Mouse (Mus musculus): ENCODE measurements at regions not wholly inside any gene's neighbourhood (a gene's known extent, or its start where the extent isn't known, plus 50 kb on each side); places are given as distances from the start of the nearest gene placed in this dataset.
"Not testable (repeated sequence)": the region's sequence is repeated elsewhere in the genome, so short reads cannot be mapped to it uniquely, and the experiment has no call there.

DNA sequence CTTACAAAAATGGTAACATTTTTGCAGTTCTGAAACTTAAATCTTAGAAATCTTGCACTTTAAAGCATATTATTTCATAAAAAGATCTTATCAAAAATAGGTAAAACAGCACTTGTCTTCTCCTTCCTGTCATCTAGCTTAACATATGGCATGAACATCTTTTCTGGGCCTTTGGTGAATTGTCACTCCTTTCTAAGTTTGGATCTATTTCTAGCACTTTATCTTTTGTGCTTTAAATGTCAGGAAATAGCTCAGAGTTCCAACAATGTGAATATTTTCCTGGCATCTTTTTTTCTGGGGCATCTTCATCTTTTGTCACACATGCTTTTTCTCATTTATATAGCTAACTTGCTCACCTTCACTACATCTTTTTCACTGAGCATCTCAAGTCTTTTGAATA is 527.4 kb upstream of the Gm5150 start:
- DNase-seq: no peak

DNA sequence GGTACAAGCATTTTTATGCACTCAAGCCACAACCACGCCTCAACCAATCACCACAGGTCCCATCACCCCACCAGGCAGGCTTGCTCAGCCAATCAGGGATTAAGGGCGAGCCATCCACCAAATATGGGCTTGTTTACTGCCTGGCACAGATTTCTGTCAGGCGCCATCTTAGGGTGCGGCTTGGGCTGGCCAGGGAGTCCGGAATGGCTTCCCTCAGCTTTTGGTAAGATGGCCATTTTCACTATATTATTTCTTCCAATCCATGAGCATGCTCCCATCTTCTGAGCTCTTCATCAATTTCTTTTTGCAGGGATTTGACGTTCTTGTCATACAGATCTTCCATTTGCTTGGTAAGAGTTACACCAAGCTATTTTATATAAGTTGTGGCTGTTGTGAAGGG is 521.3 kb upstream of the Gm5150 start:
- not testable (repeated sequence) for DNase-seq

DNA sequence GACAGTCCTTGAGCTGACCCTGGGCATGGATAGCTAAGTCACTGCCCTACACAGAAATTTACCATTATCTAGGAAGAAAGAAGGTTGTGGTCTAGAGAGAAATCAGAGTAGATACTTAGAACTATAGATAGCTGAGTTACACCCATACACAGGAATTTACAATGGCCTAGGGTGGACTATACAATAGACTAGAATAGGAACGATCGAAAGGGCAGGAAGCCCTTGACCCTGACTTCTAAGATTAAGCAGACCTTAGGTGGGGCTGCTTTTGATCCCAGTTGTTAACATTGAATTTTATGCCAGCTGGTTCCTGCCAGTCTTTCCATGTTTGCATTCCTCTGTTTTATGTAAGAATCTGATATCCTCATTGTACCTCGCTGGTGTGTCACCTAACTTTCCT is 482.2 kb upstream of the Gm5150 start:
- DNase-seq: not testable (repeated sequence)

DNA sequence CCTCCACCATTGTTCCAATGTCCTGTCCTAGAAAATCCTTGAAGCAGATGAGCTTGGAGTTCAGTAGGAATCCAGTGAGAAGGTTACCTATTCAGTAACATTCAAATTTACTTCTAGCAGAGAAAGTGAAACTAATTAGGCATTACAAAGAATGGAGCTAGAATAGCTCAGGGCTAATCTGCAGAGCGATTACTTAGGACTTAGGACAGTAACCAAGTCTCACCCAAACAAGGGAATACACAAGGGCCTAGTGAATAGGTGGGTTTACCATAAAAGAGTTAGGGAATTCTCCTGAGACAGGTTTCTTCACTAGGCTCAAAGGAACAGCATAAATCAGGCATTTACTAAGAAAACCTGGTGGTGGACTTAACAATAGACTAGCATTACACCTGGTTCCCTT is 476.5 kb upstream of the Gm5150 start:
- no peak for DNase-seq

DNA sequence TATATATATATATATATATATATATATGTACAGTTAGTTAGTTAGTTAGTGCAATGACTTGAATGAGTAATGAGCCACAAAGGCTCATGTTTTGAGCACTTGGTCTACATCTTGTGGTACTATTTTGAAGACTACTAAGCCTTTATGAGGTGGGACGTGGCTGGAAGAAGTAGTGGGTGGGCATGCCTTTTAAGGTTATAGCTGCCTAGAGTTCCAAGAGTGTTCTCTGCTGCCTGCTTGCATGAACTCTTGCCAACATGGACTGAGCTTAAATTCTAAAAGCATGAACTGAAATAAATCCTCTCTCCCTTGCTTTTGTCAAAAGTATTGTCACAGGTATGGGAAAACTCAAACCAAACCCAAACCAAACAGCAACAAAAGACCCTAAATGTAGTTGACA is 465.1 kb upstream of the Gm5150 start:
- DNase-seq: no peak

DNA sequence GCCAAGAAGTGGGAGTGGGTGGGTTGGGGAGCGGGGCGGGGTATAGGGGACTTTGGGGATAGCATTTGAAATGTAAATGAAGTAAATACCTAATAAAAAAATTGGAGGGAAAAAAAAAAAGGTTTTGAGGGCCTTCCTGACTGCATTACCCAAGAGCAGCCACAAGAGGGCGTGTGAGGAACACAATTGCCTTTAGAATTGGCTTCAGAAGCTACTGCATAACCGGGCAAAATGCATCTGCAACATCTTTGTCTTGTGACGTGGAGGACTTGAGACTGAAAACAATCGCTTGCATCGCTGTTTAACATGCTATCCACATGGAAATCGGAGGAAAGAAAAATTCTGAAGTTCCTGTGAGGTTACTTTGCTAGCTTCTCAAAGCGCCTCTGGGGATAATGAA is 460.2 kb upstream of the Gm5150 start:
- peak; percentile 57 to 64 for DNase-seq

DNA sequence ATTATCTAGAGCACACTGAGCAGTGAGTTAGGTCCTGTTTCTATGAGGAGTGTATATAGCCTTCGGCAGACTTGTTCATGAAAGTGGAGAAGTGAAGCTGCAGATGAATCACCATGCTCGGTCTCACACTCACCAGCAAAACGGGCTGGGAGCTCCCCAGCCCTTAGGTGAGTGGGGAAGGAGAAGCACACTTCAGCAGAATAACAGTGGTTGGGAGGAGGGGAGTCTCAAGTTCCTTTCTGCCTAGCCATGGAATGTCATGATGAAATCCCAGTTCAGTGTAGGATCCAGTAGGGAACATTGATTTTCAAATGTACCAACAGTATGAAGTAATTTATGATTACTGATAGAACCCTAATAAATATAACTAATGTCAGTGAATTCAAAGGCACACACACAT is 459.1 kb upstream of the Gm5150 start:
- no peak for DNase-seq

DNA sequence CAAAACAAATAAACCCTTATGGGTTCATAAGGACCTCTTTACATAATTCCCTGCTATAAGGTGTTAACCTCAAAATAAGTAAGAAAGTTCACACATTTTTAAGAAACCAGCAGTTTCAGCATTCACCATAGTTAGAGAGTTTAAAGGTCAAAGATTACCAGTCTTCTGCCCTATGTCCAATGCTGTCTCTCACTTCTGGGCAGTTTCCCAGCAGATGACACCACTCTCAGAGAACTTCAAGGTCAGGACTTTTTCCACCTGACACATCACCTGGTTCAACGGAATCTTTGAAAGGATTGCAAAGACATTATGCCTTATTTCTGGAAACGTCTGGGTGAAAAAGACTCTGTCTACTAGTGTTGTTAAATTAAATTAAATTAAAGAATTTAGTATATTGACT is 458.1 kb upstream of the Gm5150 start:
- no peak for DNase-seq

DNA sequence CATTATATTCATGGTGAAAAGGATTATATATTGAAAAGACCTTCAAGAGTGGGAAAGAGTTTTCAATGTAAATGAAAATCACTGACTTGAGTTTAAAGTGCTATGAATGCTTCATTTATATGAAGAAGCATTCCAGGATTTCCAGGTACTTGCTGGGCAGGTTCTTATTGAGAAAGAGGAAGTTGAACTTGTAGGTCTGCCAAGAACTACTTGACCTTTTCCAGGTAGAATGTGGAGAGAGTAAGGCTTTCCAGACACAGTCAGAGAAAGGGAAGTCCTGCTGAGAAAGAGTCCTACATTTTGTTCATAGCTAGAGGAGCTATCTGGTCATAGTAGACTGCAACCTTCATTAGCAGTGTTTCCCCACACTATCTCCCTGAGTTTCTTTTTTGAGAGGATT is 426.8 kb upstream of the Gm5150 start:
- DNase-seq: no peak

DNA sequence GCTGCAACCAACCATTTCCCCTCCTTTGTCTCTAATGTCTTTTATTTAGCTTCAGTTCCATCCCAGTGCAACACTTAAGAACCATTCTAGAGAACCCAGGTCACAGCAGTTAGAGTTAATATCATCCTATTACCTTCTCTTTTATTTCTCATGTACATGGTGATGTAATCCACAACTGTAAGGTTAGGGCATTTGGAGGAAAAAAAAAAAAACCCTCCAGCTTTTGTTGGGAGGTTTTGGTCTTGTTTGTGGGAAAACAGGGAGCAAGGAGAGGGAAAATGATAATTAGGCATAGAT is 425.5 kb upstream of the Gm5150 start:
- DNase-seq: no peak

DNA sequence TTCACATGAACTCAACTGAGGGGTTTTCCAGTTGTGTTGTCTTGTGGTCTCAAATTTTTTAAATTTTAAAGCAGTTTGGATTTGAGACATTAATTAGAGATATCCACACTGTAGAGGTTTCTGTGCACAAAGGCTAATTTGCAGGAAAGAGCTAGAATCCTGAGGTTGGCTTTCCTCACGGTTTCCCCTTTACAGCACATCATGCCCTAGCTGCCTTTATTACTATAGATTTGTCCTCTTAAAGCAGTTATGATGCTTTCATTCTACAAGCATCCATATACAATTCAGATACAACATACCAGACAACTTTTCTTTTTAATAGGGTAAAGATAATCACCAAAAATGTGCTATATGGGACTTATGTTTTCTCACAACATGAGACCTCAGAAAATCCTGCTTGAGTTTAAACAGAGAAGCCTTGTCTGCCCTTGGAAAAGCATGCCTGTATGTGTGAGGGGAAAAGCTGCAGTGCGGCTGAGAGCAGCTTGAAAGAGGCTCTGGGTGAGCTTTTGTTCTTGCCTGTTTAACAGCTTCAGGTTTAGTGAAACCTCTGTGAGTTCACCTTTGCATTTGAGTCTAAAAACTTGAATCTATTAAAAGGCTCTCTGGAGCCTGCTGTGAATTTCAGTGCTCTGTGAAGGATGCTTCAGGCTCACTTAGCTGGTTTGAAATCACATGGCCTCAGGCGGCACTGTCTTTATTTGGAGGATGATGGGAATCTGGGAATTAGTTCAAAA is 425.0 kb upstream of the Gm5150 start:
- no peak for DNase-seq

All from cerebellum, postnatal 36 days (tissue).